Mouse (Mus musculus) midbrain, postnatal 0 days (tissue): Measurements from ENCODE around the gene Podn. TPM values are rescaled to one million over a fixed set of nuclear protein-coding genes. Genes with fewer than 3 reads are reported as not detected.
A peak's percentile ranks its signal among the peaks of the same experiment; 100 is the strongest.
"Not testable (repeated sequence)": the region's sequence is repeated elsewhere in the genome, so short reads cannot be mapped to it uniquely, and the experiment has no call there.

Experiments used
- ATAC-seq: fragments of 200-750 bp; cut with Nextera tagmentation; 2 replicates; pipeline ENCODE4 v1.8.0; 2017; ENCODE audit warnings: moderate number of reproducible peaks, mild to moderate bottlenecking, moderate TSS enrichment, moderate library complexity; ENCODE audit not compliant: low FRiP score
- DNase-seq: peaks from one replicate; pipeline ENCODE4 v3.0.0-alpha.2; 2015; ENCODE audit warnings: low spot score
- H3K27ac ChIP-seq: fragments of 300-500 bp; sonication (generic); 2 replicates; pipeline ENCODE4 v1.5.1; 2014; ENCODE audit warnings: low read depth, mild to moderate bottlenecking, low read length, mixed read lengths
- H3K27me3 ChIP-seq: fragments of 300-500 bp; sonication (generic); 2 replicates; pipeline ENCODE4 v1.6.1; 2014; ENCODE audit warnings: low read length, control low read depth, mixed read lengths; ENCODE audit not compliant: insufficient read depth
- H3K36me3 ChIP-seq: fragments of 300-500 bp; sonication (generic); 2 replicates; pipeline ENCODE4 v1.6.1; 2014; ENCODE audit warnings: low read length, control low read depth, mixed read lengths; ENCODE audit not compliant: insufficient read depth
- H3K4me1 ChIP-seq: fragments of 300-500 bp; sonication (generic); 2 replicates; pipeline ENCODE4 v1.6.1; 2014; ENCODE audit warnings: mild to moderate bottlenecking, control low read depth, antibody characterized with exemption, low read length, mixed read lengths; ENCODE audit not compliant: insufficient read depth
- H3K4me2 ChIP-seq: fragments of 300-500 bp; sonication (generic); 2 replicates; pipeline ENCODE4 v1.6.1; 2014; ENCODE audit warnings: low read depth, mild to moderate bottlenecking, low read length, mixed read lengths; ENCODE audit not compliant: poor library complexity, severe bottlenecking
- H3K4me3 ChIP-seq: fragments of 300-500 bp; sonication (generic); 2 replicates; pipeline ENCODE4 v1.5.1; 2014; ENCODE audit warnings: low read depth, mild to moderate bottlenecking, low read length, moderate library complexity
- H3K9ac ChIP-seq: fragments of 300-500 bp; sonication (generic); replicated peaks from 2 replicates; pipeline ENCODE4 v1.6.1; 2014; ENCODE audit warnings: mild to moderate bottlenecking, low read length, moderate library complexity, mixed read lengths; ENCODE audit not compliant: poor library complexity, severe bottlenecking
- H3K9me3 ChIP-seq: fragments of 300-500 bp; sonication (generic); 2 replicates; pipeline ENCODE4 v1.6.1; 2016; ENCODE audit warnings: low read length, control low read depth
- CTCF ChIP-seq: IDR thresholded peaks from 2 replicates; pipeline ENCODE4 v1.5.1; 2016; ENCODE audit warnings: antibody characterized with exemption, mild to moderate bottlenecking
- WGBS: fragments of 180-500 bp; shearing (Covaris S2); extraction: QIAGEN DNeasy Blood & Tissue Kit; methylation state at CpG from one replicate; pipeline ENCODE4 v1.1.7; 2014; 5-methylcytosine and 5-hydroxymethylcytosine counted together
- polyA plus RNA-seq: library from polyadenylated mRNA; unstranded; fragments of >200 nt; fragmentation: Nextera tagmentation; extraction: Ambion mirVana; gene quantifications from 2 replicates; pipeline ENCODE4 v1.2.1, GENCODE M21; 2015
- total RNA-seq: library from RNA; depleted of rRNA; stranded (reverse); fragments of >200 nt; gene quantifications from 2 replicates; pipeline ENCODE4 v1.2.3, GENCODE M21; 2014

Gene Podn
- total and polyA plus RNA-seq, 2 experiments from 2014 or later: 1.5 to 5.7 TPM

- 84% methylated on average over 6 of the region's 6 CpGs for WGBS
- Histone ChIP-seq H3K9me3 (no peaks in the 10 kb centered on the region), H3K4me1 (no peaks in the 10 kb centered on the region), H3K36me3 (peaks cover 1% of the 10 kb centered on the region; the same call in 1 of the 2 replicates), H3K9ac (no peak overlapping the region), H3K4me2 (no peak overlapping the region), H3K4me3 (no peak overlapping the region), H3K27ac (no peak overlapping the region), H3K27me3 (no peaks in the 10 kb centered on the region)
- DNase-seq: no peak
- ATAC-seq: no peak
- TF ChIP-seq CTCF: no peak
These were observed 13.1 kb downstream of the Podn start for GRCm38 (mm10) chr4:108083032-108083735.

- Histone ChIP-seq H3K9me3 (no peaks in the 10 kb centered on the region), H3K36me3 (peaks cover 3% of the 10 kb centered on the region; the same call in 1 of the 2 replicates), H3K27ac (no peak overlapping the region), H3K9ac (no peak overlapping the region), H3K27me3 (no peaks in the 10 kb centered on the region), H3K4me1 (no peaks in the 10 kb centered on the region), H3K4me3 (no peak overlapping the region), H3K4me2 (no peak overlapping the region)
- WGBS: 82% methylated on average over 2 of the region's 2 CpGs
- DNase-seq (no peak), ATAC-seq (no peak)
- TF ChIP-seq CTCF: no peak
These were observed 13.8 kb downstream of the Podn start for GRCm38 (mm10) chr4:108082401-108082806.

GRCm38 (mm10) chr4:108080876-108081275 lies 15.4 kb downstream of the Podn start:
- Histone ChIP-seq H3K36me3 (peaks cover 3% of the 10 kb centered on the region; the same call in 1 of the 2 replicates), H3K4me3 (no peak overlapping the region), H3K4me2 (no peak overlapping the region), H3K9me3 (no peaks in the 10 kb centered on the region), H3K4me1 (no peaks in the 10 kb centered on the region), H3K9ac (no peak overlapping the region), H3K27me3 (no peaks in the 10 kb centered on the region), H3K27ac (no peak overlapping the region)
- DNase-seq (no peak), ATAC-seq (no peak)
- 64% methylated on average over 5 of the region's 5 CpGs for WGBS
- no peak for TF ChIP-seq CTCF

- 29% methylated on average over 2 of the region's 2 CpGs for WGBS
- DNase-seq (no peak), ATAC-seq (no peak)
- Histone ChIP-seq H3K9me3 (no peaks in the 10 kb centered on the region), H3K4me3 (no peak overlapping the region), H3K27me3 (no peaks in the 10 kb centered on the region), H3K4me1 (no peaks in the 10 kb centered on the region), H3K27ac (no peak overlapping the region), H3K9ac (no peak overlapping the region), H3K4me2 (no peak overlapping the region), H3K36me3 (peaks cover 3% of the 10 kb centered on the region; the same call in 1 of the 2 replicates)
- TF ChIP-seq CTCF: no peak
These were observed 16.5 kb downstream of the Podn start for GRCm38 (mm10) chr4:108079762-108080161.

GRCm38 (mm10) chr4:108079191-108079590 lies 17.1 kb downstream of the Podn start:
- not testable (repeated sequence) for DNase-seq, H3K4me3 ChIP-seq, H3K9me3 ChIP-seq, H3K9ac ChIP-seq, ATAC-seq, H3K36me3 ChIP-seq, H3K4me2 ChIP-seq, H3K4me1 ChIP-seq, H3K27ac ChIP-seq, H3K27me3 ChIP-seq
- 75% methylated on average over 15 of the region's 15 CpGs for WGBS
- TF ChIP-seq CTCF: peak; percentile 14; the same call in 1 of the 2 replicates

GRCm38 (mm10) chr4:108077224-108077955 lies 18.9 kb downstream of the Podn start:
- Histone ChIP-seq H3K9me3 (no peaks in the 10 kb centered on the region), H3K27me3 (no peaks in the 10 kb centered on the region), H3K36me3 (peaks cover 3% of the 10 kb centered on the region; the same call in 1 of the 2 replicates), H3K4me1 (no peaks in the 10 kb centered on the region), H3K27ac (no peak overlapping the region), H3K4me2 (no peak overlapping the region), H3K9ac (no peak overlapping the region), H3K4me3 (no peak overlapping the region)
- WGBS: 93% methylated on average over 3 of the region's 3 CpGs
- DNase-seq (no peak), ATAC-seq (no peak)
- TF ChIP-seq CTCF: no peak
